Mouse (Mus musculus) heart, embryonic 14.5 days (tissue): ENCODE data around the gene Crtam. TPM values are rescaled to one million over a fixed set of nuclear protein-coding genes. Genes with fewer than 3 reads are reported as not detected.

Source experiments
- ATAC-seq: fragments of 200-750 bp; cut with Nextera tagmentation; 2 replicates; pipeline ENCODE4 v1.8.0; 2017; ENCODE audit warnings: low read depth, moderate TSS enrichment; ENCODE audit not compliant: insufficient number of reproducible peaks, insufficient read depth, low FRiP score
- H3K27ac ChIP-seq, 2 experiments: fragments of 200-500 bp in 1 of 2; fragments of 300-500 bp in 1 of 2; sonication (generic) in 1 of 2; replicated peaks in 1 of 2; 2 replicates each; pipeline ENCODE4 v1.5.1; 2012 to 2014; ENCODE audit warnings: low read depth in 2 of 2, low read length in 2 of 2, control low read depth in 1 of 2, mild to moderate bottlenecking in 1 of 2, mixed read lengths in 1 of 2; ENCODE audit not compliant: control insufficient read depth in 1 of 2, insufficient read depth in 1 of 2
- H3K27me3 ChIP-seq: fragments of 300-500 bp; sonication (generic); 2 replicates; pipeline ENCODE4 v1.6.1; 2014; ENCODE audit warnings: mild to moderate bottlenecking, low read length, control low read depth; ENCODE audit not compliant: control insufficient read depth, insufficient read depth
- H3K36me3 ChIP-seq: fragments of 300-500 bp; sonication (generic); 2 replicates; pipeline ENCODE4 v1.6.1; 2014; ENCODE audit warnings: mild to moderate bottlenecking, control low read depth, low read length, mixed read lengths; ENCODE audit not compliant: control insufficient read depth, insufficient read depth
- H3K4me1 ChIP-seq, 2 experiments: fragments of 200-500 bp in 1 of 2; fragments of 300-500 bp in 1 of 2; sonication (generic) in 1 of 2; 2 replicates each; pipeline ENCODE4 v1.6.1; 2012 to 2014; ENCODE audit warnings: low read length in 2 of 2, control low read depth in 1 of 2, mixed read lengths in 1 of 2; ENCODE audit not compliant: control insufficient read depth in 2 of 2, insufficient read depth in 2 of 2
- H3K4me2 ChIP-seq: fragments of 300-500 bp; sonication (generic); 2 replicates; pipeline ENCODE4 v1.6.1; 2014; ENCODE audit warnings: mild to moderate bottlenecking, low read length
- H3K4me3 ChIP-seq, 2 experiments: fragments of 200-500 bp in 1 of 2; fragments of 300-500 bp in 1 of 2; sonication (generic) in 1 of 2; 2 replicates each; pipeline ENCODE4 v1.5.1; 2012 to 2014; ENCODE audit warnings: low read length in 2 of 2, mild to moderate bottlenecking in 2 of 2, control low read depth in 1 of 2, low read depth in 1 of 2, moderate library complexity in 1 of 2; ENCODE audit not compliant: control insufficient read depth in 1 of 2, insufficient read depth in 1 of 2
- H3K9ac ChIP-seq: fragments of 300-500 bp; sonication (generic); 2 replicates; pipeline ENCODE4 v1.6.1; 2014; ENCODE audit warnings: mild to moderate bottlenecking, low read length
- H3K9me3 ChIP-seq: fragments of 300-500 bp; sonication (generic); 2 replicates; pipeline ENCODE4 v1.6.1; 2016; ENCODE audit warnings: low read length, control low read depth; ENCODE audit not compliant: control insufficient read depth
- WGBS: fragments of 180-500 bp; shearing (Covaris S2); extraction: QIAGEN DNeasy Blood & Tissue Kit; methylation state at CpG from one replicate; pipeline ENCODE4 v1.1.7; 2014; 5-methylcytosine and 5-hydroxymethylcytosine counted together
- polyA plus RNA-seq: library from polyadenylated mRNA; unstranded; fragments of >200 nt; fragmentation: Nextera tagmentation; extraction: Ambion mirVana; gene quantifications from 2 replicates; pipeline ENCODE4 v1.2.1, GENCODE M21; 2014

Gene Crtam
- not detected in 2 replicates for polyA plus RNA-seq

GRCm38 (mm10) chr9:41004415-41004814 lies at the start of gene Crtam:
Gene Crtam, minus strand, starts transcription at chr9:41004628.
- Histone ChIP-seq H3K36me3 (no peaks in the 10 kb centered on the region), H3K27me3 (no peaks in the 10 kb centered on the region), H3K4me1 (no peaks in the 10 kb centered on the region; a peak in 1 of 4 replicates), H3K27ac (no peak within 1 kb of the TSS), H3K9me3 (no peaks in the 10 kb centered on the region), H3K4me3 (no peak within 1 kb of the TSS), H3K9ac (no peak within 1 kb of the TSS), H3K4me2 (no peak within 1 kb of the TSS)
- WGBS: 15% methylated on average over 4 of the region's 4 CpGs
- no peak for ATAC-seq

- Histone ChIP-seq H3K9me3 (peaks cover 3% of the 10 kb centered on the region; the same call in 1 of the 2 replicates), H3K27ac (no peak overlapping the region), H3K4me1 (peaks cover 19 to 20% of the 10 kb centered on the region in 2 experiments), H3K4me2 (no peak overlapping the region), H3K27me3 (no peaks in the 10 kb centered on the region), H3K36me3 (no peaks in the 10 kb centered on the region), H3K4me3 (no peak overlapping the region), H3K9ac (no peak overlapping the region)
- no peak for ATAC-seq
- WGBS: 82% methylated on average over 9 of the region's 9 CpGs
These were observed 49.7 kb upstream of the Crtam start for GRCm38 (mm10) chr9:41054166-41054565.

GRCm38 (mm10) chr9:41053478-41053877 lies 49.0 kb upstream of the Crtam start:
- Histone ChIP-seq H3K9ac (no peak overlapping the region), H3K4me1 (peaks cover 19 to 20% of the 10 kb centered on the region in 2 experiments), H3K4me2 (no peak overlapping the region), H3K4me3 (no peak overlapping the region), H3K27ac (no peak overlapping the region), H3K36me3 (no peaks in the 10 kb centered on the region), H3K27me3 (no peaks in the 10 kb centered on the region), H3K9me3 (peaks cover 3% of the 10 kb centered on the region; the same call in 1 of the 2 replicates)
- 62% methylated on average over 4 of the region's 4 CpGs for WGBS
- ATAC-seq: no peak

- Histone ChIP-seq H3K36me3 (no peaks in the 10 kb centered on the region), H3K27ac (peak overlapping the region in 1 of 2 experiments; percentile 24; a peak in 1 of 4 replicates), H3K9me3 (peaks cover 3% of the 10 kb centered on the region; the same call in 1 of the 2 replicates), H3K4me2 (peak overlapping the region; percentile 3; the same call in 1 of the 2 replicates), H3K9ac (0 out of 2 replicates have a peak overlapping the region, but pooled peaks have one; percentile 21), H3K4me1 (peaks cover 19 to 20% of the 10 kb centered on the region in 2 experiments), H3K27me3 (no peaks in the 10 kb centered on the region), H3K4me3 (no peak overlapping the region)
- WGBS: 44% methylated on average over 11 of the region's 11 CpGs
- ATAC-seq: no peak
These were observed 46.9 kb upstream of the Crtam start for GRCm38 (mm10) chr9:41051080-41051932.

GRCm38 (mm10) chr9:41050331-41051079 lies 46.1 kb upstream of the Crtam start:
- 0 out of 2 replicates have a peak overlapping the region, but pooled peaks have one; percentile 21 for H3K9ac ChIP-seq
- WGBS: 42% methylated on average over 12 of the region's 12 CpGs
- peak overlapping the region in 1 of 2 experiments; percentile 24; a peak in 1 of 4 replicates for H3K27ac ChIP-seq
- no peak overlapping the region for H3K4me3 ChIP-seq
- no peaks in the 10 kb centered on the region for H3K36me3 ChIP-seq
- no peaks in the 10 kb centered on the region for H3K27me3 ChIP-seq
- H3K9me3 ChIP-seq: peaks cover 3% of the 10 kb centered on the region; the same call in 1 of the 2 replicates
- peaks cover 19 to 20% of the 10 kb centered on the region in 2 experiments for H3K4me1 ChIP-seq
- no peak for ATAC-seq
- peak overlapping the region; percentile 3; the same call in 1 of the 2 replicates for H3K4me2 ChIP-seq

- no peak overlapping the region for H3K4me2 ChIP-seq
- 48% methylated on average over 7 of the region's 7 CpGs for WGBS
- H3K36me3 ChIP-seq: no peaks in the 10 kb centered on the region
- no peak overlapping the region for H3K9ac ChIP-seq
- no peaks in the 10 kb centered on the region for H3K27me3 ChIP-seq
- H3K9me3 ChIP-seq: peaks cover 3% of the 10 kb centered on the region; the same call in 1 of the 2 replicates
- no peak for ATAC-seq
- peaks cover 19 to 20% of the 10 kb centered on the region in 2 experiments for H3K4me1 ChIP-seq
- no peak overlapping the region for H3K27ac ChIP-seq
- H3K4me3 ChIP-seq: no peak overlapping the region
These were observed 44.9 kb upstream of the Crtam start for GRCm38 (mm10) chr9:41049282-41049681.

- Histone ChIP-seq H3K4me2 (no peak overlapping the region), H3K36me3 (no peaks in the 10 kb centered on the region), H3K9ac (no peak overlapping the region), H3K27ac (no peak overlapping the region), H3K4me3 (no peak overlapping the region), H3K4me1 (peaks cover 19 to 20% of the 10 kb centered on the region in 2 experiments), H3K9me3 (peaks cover 3% of the 10 kb centered on the region; the same call in 1 of the 2 replicates), H3K27me3 (no peaks in the 10 kb centered on the region)
- WGBS: 75% methylated on average over 3 of the region's 3 CpGs
- no peak for ATAC-seq
These were observed 44.4 kb upstream of the Crtam start for GRCm38 (mm10) chr9:41048820-41049219.
